Mouse (Mus musculus) right cerebral cortex, postnatal 4 days (tissue): Measurements from ENCODE around the gene Unk.
"Not testable (repeated sequence)": the region's sequence is repeated elsewhere in the genome, so short reads cannot be mapped to it uniquely, and the experiment has no call there.

Experiments used
- DNase-seq: peaks from one replicate; pipeline ENCODE4 v3.0.0-alpha.2; 2022

Gene Unk

DNA sequence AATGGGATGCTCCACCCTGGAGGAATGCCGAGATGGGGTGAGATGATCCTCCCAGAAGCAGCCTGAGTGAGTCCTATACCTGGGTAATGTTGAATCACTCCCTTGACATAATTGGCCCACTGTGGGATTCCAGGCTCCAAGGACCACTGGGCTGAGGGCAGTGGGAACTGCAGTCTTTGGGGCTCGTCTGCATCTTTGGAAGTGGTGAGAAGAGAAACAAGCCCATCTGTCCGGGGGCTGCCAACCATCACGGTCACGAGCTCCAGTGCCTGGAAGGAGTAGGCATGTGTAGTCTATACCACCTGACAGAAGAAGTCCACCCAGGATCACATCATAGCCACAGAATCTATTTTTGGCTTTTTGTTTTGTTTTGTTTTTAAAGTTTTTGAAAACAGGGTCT, 19.2 kb upstream of the Unk start:
- DNase-seq: no peak

DNA sequence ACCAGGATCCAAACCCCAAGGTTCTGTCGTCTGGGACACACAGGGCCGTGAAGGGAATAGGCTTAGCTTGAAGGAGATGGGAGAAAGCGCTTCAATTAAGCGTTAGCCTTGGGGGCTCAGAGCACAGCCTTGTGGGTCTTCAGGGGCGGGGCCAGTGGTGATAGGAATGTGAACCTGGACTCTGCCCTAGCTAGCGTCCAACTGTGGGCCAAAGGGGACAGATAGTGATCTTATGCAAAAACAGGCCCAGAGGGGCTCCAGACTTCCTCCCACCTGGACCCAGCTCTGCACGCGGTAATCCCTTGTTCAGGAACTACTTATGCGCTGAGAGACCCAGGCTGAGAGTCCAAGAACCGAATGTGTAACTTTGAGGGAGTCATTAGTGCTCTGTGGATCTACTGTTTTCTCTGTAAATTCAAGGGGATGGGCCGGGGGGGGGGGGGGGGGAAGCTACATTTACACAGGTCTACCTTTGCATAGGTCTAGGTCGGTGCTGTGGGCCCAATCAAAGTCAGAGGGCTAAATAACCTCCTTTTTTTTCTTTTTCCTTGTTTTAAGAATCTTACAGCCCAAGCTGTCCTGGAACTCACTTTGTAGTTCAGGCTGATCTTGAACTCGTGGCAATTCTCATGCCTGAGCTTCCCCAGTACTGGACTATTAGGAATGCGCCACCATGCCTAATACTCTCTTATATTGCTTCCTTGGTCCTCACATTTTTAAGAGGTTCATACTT, 18.4 kb upstream of the Unk start:
- no peak for DNase-seq

DNA sequence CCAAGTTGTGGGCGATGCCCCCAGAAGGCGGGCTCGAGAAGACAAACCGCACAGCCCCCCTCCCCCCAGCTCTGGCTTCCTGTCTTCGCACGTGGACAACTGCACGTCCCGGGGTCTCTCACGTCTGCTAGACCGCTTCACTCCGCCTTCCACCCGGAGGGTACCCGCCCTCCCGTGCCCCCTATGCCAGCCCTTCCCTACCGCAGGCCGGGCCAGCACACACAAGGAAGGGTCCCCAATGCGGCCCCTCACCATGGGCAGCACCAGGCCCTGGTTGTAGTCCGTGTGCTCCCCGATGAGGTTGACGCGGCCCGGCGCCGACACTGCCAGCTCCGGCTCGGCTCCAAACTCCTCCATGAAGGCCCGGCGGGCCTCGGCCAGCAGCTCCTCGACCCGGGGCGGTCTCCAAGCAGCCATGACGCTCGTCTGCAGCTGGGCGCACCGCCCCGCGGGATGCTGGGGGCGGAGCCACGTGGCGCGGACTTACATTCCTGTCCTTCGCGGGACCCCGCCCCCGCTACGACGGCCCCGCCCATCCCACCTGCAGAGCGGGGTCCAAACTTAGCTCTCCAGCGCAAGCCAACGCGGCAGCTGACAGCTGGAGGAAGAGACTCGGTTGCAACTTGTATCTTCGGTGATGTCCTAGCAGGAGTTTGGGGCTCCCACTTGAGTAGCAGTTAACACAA, 17.7 kb upstream of the Unk start, which contains the start of gene Galk1:
Galk1 (minus strand) TSS at position 458 of the 686 bp plus-strand sequence.
- DNase-seq: peak; percentile 75

DNA sequence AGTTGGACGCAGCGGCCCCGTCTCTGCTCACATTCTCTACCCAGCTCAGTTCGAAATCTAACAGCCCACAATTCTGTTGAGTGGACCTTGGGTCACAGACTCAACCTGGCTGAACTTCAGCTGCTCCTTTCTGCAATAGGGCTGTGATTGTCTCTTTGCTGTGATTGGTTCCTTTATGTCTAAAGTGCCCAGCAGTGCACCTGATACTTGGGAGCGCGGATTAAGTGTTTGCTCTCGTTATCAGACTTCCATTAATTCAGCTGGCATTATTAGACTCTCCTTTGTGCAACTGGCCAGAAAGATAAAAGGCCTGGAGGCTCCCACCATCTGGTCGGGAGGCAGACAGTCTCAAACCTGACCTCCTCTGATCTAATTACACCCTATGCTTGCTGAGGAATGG, 15.3 kb upstream of the Unk start:
- no peak for DNase-seq

DNA sequence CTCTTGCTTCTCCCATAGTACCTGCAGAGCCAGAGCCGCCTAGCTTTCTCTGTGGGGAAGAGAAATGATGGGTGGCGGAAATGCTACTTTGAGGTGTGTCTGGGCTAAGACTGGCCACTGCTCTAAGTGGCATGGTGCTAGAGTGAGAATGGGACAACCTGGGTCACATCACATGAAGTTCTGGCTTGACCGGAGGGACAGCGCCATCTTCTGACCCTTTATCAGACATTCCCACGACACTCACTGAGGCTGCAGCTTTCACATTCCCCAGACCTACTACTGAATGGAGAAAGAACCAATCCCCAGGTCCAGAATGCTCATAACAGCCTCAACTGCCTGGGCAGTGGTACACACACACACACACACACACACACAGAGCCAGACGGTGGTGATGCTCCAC, 12.0 kb upstream of the Unk start:
- DNase-seq: no peak

DNA sequence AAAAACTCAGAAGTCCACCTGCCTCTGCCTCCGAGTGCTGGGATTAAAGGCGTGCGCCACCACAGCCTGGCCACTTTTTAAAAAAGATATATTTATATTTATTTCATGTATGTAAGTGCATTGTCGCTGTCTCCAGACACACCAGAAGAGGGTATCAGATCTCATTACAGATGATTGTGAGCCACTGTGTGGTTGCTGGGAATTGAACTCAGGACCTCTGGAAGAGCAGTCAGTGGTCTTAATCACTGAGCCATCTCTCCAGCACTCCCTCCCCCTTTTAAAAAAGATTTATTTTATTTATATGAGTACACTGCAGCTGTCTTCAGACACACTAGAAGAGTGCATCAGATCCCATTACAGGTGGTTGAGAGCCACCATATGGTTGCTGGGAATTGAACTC, 11.3 kb upstream of the Unk start:
- not testable (repeated sequence) for DNase-seq

DNA sequence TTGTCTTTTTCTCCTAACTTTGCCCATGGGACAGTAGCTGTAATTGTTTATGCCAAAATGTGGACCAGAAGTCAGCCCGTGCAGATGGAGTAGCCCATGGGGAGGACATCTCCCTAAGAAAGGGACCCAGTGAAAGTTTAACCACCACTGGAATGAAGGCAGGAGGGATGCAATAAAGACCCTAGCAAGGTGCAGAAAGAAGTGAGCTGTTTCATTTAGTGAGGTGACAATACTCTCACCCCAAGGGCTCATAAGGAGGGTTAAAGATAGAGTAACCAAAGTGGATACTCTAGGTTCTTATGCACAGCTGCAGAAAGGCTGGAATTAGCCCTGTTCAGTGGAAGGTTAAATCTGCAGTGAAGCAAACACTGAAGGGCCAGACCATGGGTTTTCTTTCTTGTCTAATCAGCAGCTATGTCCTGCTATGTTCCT, 10.7 kb upstream of the Unk start:
- DNase-seq: no peak

DNA sequence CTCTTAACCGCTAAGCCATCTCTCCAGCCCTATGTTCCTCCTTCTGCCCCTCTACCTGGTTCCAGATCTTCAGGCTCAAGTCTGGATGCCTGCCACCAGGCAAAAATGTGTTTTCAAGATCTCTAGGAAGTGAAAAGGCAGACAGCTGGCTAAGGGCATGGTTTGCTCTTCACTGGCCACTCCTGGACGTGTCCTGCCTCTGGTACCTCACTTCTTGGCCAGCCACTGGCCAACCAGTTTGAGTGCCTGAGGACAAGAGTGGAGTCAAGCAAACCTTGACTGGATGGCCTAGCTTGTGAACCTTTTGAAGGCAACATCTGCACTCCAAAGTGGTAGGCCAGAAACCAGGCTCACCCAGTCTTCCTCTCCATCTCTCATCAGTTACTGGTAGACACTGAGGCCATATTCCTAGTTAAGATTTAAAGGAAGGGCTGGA, 10.1 kb upstream of the Unk start:
- no peak for DNase-seq

DNA sequence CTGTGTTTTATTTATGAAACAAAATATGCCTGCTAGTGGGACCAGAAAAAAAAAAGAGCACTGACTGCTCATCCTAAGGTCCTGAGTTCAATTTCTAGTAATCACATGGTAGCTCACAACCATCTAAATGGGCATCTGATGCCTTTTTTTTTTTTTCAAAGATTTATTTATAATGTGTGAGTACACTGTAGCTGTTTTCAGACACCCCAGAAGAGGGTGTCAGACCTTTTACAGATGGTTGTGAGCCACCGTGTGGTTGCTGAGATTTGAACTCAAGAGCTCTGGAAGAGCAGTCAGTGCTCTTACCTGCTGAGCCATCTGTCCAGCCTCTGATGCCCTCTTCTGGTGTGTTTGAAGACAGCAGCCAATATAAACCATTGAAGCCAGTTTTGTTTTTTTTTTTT, 9.6 kb upstream of the Unk start:
- DNase-seq: no peak

DNA sequence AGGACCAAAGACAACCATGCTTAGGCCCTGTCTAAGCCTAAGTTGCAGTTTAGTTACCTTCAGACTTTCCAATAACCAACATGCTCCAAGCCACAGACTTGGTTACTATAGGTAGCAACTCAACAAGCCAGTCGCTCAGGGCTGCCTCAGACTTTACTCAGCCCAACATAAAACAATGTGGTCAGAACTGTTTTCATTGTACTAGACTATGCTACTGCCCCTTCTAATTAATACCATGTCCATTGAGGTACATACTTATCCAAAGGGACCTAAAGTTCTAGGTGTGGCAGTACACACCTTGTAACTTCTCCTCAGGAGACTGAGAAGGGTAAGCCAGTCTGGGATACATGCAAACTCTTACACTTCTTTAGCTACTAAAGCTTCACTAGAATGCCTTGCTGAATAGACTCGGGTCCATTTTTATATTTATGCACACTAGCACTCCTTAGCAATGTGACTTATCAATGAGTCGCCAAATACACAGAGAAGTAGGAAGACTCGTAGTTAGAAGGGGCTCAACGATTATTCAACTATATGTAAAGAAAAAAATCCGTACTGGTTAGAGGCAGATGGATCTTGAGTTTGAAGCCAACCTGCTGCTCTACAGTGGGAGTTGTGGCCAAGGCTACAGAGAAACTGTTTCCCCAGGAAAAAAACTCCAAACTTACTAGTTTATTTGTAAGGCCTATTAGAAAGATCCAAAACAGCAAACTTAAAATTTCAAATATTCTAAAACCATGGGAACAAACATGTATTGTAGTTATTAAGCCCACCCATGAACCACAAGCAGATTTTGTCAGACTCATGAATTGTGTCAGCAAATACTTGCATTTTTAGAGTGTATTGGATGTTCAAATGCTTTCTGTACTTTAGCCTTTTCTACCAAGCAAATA, 8.5 kb upstream of the Unk start:
- DNase-seq: no peak

DNA sequence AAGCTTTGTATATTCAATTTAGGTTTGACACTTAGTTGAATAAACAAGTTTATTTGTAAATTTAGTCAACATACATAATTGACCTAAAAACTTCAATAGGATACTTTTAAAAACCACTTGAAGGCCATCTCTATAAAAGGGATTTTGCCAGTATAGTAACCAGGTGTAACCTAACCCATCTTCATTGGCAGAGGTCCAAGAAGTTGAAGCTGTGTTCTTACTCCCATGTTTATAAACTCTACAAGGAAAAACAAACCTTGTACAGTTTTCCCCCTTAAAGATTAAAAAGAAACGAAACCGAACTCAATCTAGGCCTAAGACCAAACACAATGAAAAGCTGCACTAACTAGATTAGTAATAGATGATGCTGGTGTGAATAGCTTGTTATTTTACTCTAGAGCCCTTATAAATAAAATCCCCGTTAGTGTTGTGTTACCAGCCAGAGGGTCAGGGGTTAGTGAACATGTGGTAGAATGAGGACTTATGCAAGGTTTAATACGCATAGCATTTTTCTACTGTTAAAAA, 7.8 kb upstream of the Unk start:
- no peak for DNase-seq

DNA sequence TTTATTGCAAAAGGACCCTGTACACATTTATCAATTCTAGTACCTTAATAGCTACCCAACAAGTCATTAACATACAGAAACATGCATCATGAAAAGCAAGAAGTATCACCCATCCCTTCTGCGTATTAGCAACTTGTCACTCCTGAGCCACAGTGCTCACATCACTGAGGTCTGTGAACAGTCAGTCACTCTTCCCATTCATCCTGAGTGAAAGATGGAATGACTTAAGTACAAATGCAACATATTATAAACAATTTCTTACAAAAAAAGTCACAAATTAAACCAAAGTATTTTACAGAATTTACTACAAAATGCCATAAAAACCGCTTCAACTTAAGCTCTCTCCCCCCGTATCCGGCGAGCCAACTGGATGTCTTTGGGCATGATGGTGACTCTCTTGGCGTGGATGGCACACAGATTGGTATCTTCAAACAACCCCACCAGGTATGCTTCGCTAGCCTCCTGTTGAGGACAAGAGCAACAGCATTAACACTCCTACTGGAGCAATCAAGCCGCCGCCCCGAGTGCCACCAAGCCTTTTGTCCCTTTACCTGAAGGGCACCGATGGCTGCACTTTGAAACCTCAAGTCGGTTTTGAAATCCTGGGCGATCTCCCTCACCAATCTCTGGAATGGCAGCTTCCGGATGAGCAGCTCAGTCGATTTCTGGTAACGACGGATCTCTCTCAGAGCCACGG, 6.9 kb upstream of the Unk start:
- DNase-seq: not testable (repeated sequence)

DNA sequence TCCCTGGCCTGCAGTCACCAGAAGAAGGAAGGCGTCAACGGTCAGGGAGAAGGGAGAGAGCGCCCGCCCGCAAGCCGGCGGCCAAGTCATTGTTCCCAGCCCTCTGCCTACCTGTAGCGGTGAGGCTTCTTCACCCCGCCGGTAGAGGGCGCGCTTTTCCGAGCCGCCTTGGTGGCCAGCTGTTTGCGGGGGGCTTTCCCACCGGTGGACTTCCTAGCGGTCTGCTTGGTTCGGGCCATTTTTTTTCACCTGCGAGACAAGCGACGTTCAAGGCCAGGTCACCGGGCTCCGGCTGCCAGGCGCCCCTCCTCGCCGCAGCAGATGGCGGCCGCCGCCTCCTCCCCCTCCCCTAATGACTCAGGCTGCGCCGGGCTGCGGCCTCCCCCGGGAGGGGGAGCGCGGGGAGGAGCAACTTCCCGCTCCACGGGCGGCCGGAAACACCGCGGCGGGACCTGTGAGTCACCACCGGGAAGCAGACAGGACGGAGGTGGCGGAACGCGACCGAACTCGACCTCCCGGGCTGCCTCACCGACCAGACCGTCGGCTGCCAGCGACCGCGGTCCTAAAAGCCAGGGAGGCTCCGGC, 6.3 kb upstream of the Unk start:
- DNase-seq: peak; percentile 67

DNA sequence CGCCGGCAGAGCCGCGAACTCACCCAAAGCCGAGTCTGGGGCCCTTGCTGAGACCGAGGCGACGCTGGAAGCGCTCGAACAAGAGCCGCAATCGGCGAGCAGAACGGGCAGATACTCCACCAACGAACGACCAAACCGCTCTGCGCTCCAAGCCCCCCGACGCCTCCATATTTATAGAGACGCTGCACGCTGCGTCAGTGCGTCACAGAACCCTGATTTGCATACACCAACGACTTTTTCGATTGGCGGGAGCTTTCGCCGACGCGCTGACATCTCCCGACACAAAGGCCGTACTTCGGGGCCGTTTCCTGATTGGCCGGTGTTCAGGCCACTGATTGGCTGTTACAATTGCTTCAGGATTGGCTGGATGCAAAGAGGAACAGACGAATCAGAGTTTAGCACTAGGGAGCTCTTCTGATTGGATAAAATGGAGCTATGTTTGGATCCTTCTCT, 5.7 kb upstream of the Unk start:
- DNase-seq: peak; percentile 89

DNA sequence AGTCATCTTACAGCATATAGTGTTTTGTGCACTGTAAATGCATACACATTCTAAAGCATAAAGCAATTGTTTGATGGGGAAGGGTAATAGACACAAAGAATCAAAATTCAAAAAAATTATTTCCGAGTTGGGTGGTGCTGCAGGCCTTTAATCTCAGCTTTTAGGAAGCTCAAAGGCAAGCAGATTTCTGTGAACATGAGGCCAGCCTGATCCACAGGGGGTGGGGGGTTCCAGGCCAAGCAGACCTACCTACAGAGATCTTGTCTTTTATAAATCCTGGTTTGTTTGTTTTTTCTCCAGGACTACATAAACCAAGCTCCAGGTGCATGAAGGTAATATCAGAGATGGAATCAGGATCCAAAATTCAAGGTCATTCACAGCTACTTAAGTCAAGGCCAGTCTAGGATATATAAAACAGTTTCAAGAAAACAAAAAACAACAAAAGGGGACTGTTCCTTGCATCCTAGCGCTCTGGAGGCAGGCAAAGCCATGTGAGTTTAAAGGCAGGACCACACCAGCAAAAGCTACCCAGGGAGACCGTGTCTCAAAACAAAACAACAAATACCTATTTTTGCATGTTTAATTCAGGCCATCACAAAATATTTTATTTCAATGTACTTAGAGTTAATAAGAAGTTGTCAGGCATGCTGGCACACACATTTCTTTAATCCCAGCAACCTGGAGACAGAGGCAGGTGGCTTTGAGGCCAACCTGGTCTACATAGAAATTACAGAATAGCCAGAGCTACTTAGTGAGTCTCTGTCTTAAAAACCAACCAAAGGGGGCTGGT, 4.9 kb upstream of the Unk start:
- DNase-seq: no peak

DNA sequence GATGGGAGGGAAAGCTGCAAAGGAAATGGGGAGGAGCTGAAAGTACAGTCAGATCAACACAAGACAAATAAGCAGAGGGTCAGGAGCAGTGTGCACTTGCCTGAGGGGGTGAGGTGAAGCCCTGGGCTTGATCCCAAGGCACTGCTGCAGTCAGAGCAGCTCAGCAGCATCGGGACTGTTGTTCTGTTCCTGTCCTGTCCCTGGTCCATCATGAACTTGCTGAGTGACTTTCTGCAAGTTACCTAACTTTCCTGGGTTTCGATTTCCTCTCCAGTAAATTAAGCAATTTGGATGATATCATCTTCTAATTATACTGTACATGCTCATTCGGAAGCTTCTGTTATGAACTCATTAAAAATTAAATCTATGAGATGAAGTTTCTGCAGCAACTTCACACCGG, 2.4 kb upstream of the Unk start, which contains the start of gene H3f3b:
H3f3b (minus strand) TSS at position 207 of the 400 bp plus-strand sequence.
- no peak for DNase-seq

DNA sequence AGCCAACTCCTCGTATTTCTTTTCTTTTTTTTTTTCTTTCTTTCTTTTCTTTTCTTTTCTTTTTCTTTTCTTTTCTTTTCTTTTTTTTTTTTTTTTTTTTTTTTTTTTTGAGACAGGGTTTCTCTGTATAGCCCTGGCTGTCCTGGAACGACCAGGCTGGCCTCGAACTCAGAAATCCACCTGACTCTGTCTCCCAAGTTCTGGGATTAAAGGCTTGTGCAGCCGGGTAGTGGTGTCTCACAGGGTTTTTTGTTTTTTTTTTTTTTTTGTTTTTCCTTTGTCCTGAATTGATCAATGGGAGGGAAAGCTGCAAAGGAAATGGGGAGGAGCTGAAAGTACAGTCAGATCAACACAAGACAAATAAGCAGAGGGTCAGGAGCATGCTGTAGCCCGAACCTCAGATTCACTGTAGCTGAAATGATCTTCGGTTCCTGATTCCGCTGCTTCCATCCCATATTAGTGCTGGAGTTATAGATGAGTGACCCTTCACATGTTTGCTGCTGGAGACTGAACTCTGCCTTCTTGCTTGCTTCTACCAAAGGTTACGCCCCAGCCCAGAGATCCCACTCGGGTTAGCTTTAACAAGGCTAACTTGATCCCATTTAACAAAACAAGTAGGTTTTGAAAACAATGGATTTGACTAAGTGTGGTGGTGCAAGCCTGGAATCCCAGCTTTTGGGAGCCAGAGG, 1.8 kb upstream of the Unk start:
- no peak for DNase-seq

DNA sequence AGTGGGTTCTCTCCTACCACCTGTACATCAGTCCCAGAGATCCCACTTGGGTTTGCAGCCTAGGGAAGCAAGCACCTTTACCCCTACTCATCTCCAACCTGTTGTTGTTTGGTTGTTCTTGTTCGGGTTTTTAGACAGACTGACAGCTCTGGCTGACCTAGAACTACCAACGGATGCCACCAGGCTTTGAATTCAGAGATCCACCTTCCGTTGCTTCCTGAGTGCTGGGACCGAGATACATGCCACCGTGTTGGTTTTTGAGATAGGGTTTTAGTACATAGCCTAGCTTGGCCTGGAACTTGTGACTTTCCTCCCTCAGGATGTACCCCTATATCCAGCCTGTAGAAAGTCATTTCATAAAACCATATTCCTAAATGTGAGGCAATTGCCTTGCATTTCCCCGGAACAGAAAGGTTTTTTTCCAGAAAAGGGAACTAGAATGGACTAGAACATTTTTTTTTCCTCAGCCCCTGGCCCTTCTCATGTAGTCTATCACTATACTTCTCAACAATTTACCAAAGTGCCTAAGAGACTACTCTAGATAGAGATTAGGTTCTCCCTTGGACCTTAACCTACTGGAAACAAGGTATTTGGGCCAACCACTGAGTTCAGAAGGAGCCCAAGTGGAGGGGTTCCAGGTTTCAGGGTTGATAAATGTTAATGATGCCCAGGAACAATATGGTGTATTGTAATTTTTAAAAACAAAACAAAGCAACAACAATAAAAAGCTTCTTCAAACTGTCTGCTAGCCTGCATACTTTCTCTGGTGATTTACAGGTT, 846 bp upstream of the Unk start:
- DNase-seq: no peak
